Mouse (Mus musculus) neural tube, embryonic 14.5 days (tissue): ENCODE results near the gene Pxn. TPM values are rescaled to one million over a fixed set of nuclear protein-coding genes. Genes with fewer than 3 reads are reported as not detected.

Experiments used
- ATAC-seq: fragments of 200-750 bp; cut with Nextera tagmentation; 2 replicates; pipeline ENCODE4 v1.8.0; 2017; ENCODE audit warnings: low read depth, mild to moderate bottlenecking, moderate TSS enrichment, moderate library complexity
- H3K27ac ChIP-seq: fragments of 300-500 bp; sonication (generic); 2 replicates; pipeline ENCODE4 v1.5.1; 2014; ENCODE audit warnings: low read depth, mild to moderate bottlenecking, control low read depth, low read length, moderate library complexity, mixed read lengths
- H3K27me3 ChIP-seq: fragments of 300-500 bp; sonication (generic); 2 replicates; pipeline ENCODE4 v1.6.1; 2014; ENCODE audit warnings: low read length; ENCODE audit not compliant: control insufficient read depth, insufficient read depth
- H3K36me3 ChIP-seq: fragments of 300-500 bp; sonication (generic); 2 replicates; pipeline ENCODE4 v1.6.1; 2014; ENCODE audit warnings: low read length, mixed read lengths; ENCODE audit not compliant: control insufficient read depth, insufficient read depth
- H3K4me1 ChIP-seq: fragments of 300-500 bp; sonication (generic); 2 replicates; pipeline ENCODE4 v1.6.1; 2014; ENCODE audit warnings: low read length; ENCODE audit not compliant: control insufficient read depth, insufficient read depth
- H3K4me2 ChIP-seq: fragments of 300-500 bp; sonication (generic); 2 replicates; pipeline ENCODE4 v1.6.1; 2014; ENCODE audit warnings: mild to moderate bottlenecking, low read depth, low read length, control low read depth
- H3K4me3 ChIP-seq: fragments of 300-500 bp; sonication (generic); 2 replicates; pipeline ENCODE4 v1.5.1; 2014; ENCODE audit warnings: low read depth, low read length, control low read depth, mixed read lengths
- H3K9ac ChIP-seq: fragments of 300-500 bp; sonication (generic); replicated peaks from 2 replicates; pipeline ENCODE4 v1.6.1; 2014; ENCODE audit warnings: low read depth, mild to moderate bottlenecking, control low read depth, low read length, mixed read lengths
- H3K9me3 ChIP-seq: fragments of 300-500 bp; sonication (generic); 2 replicates; pipeline ENCODE4 v1.6.1; 2016; ENCODE audit warnings: low read length; ENCODE audit not compliant: control insufficient read depth
- WGBS: fragments of 180-500 bp; shearing (Covaris S2); extraction: QIAGEN DNeasy Blood & Tissue Kit; methylation state at CpG from one replicate; pipeline ENCODE4 v1.1.7; 2014; 5-methylcytosine and 5-hydroxymethylcytosine counted together
- polyA plus RNA-seq: library from polyadenylated mRNA; unstranded; fragments of >200 nt; fragmentation: Nextera tagmentation; extraction: Ambion mirVana; gene quantifications from 2 replicates; pipeline ENCODE4 v1.2.1, GENCODE M21; 2014

The Pxn gene
- polyA plus RNA-seq, 1 experiment from 2014 or later = 8.5 TPM

DNA sequence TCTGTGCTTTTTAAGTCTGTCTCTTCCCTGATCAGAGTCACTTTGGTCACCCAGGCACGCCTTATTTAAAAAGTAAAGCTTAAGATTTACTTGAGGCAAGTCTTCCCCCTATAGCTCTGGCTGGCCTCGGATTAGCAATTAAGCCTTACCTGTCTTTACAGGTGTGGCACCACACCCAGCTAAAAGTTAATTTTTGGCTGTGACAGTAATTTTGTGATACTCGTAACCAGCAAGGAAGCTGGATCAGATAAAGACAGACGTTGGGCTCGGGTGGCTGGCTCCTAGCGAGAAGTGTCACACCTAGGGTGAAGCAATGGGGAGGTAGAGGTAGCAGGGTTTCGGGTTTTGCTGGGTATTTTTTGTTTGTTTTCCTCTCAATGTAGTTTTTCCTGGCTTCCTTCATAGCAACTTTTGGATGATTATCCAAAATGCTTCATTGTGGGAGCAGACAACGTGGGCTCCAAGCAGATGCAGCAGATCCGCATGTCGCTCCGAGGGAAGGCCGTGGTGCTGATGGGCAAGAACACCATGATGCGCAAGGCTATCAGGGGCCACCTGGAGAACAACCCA is 53.9 kb downstream of the Pxn start:
- no peak for ATAC-seq
- WGBS = 37% methylated on average over 13 of the region's 13 CpGs
- Histone ChIP-seq H3K4me1 (peaks cover 12% of the 10 kb centered on the region), H3K27ac (no peak overlapping the region), H3K36me3 (peaks cover 29% of the 10 kb centered on the region), H3K27me3 (no peaks in the 10 kb centered on the region; the same call in 1 of the 2 replicates), H3K9ac (peak overlapping the region; percentile 96; the same call in 1 of the 2 replicates), H3K4me2 (peak overlapping the region; percentile 77), H3K9me3 (no peaks in the 10 kb centered on the region), H3K4me3 (peak overlapping the region; percentile 88)

GRCm38 (mm10) chr5:115563771-115564585 is 57.5 kb downstream of the Pxn start:
- H3K9ac ChIP-seq = peak overlapping the region; percentile 88; the same call in 1 of the 2 replicates

GRCm38 (mm10) chr5:115564737-115565393 is 58.4 kb downstream of the Pxn start, which contains the start of gene Gcn1l1:
Gcn1l1 (plus strand) TSS chr5:115565254.
- Histone ChIP-seq H3K9me3 (no peaks in the 10 kb centered on the region), H3K4me3 (peak within 1 kb of the TSS; percentile 89), H3K9ac (peak within 1 kb of the TSS; percentile 88), H3K27ac (peak within 1 kb of the TSS; percentile 57), H3K4me1 (peaks cover 23% of the 10 kb centered on the region), H3K36me3 (peaks cover 29% of the 10 kb centered on the region), H3K27me3 (no peaks in the 10 kb centered on the region; the same call in 1 of the 2 replicates), H3K4me2 (peak within 1 kb of the TSS; percentile 93)
- ATAC-seq = peak; percentile 89
- WGBS = 1% methylated on average over 54 of the region's 55 CpGs

More at GRCm38 (mm10) chr5:115563771-115564585, 57.5 kb downstream of the Pxn start:
- Histone ChIP-seq H3K9me3 (no peaks in the 10 kb centered on the region), H3K27ac (no peak overlapping the region), H3K4me1 (peaks cover 19% of the 10 kb centered on the region), H3K27me3 (no peaks in the 10 kb centered on the region; the same call in 1 of the 2 replicates), H3K4me3 (peak overlapping the region; percentile 89), H3K4me2 (peak overlapping the region; percentile 93; the same call in 1 of the 2 replicates), H3K36me3 (peaks cover 29% of the 10 kb centered on the region)
- WGBS = 49% methylated on average over 5 of the region's 5 CpGs
- ATAC-seq = no peak

GRCm38 (mm10) chr5:115565403-115565802 is 58.9 kb downstream of the Pxn start:
- Histone ChIP-seq H3K36me3 (peaks cover 29% of the 10 kb centered on the region), H3K4me1 (peaks cover 18% of the 10 kb centered on the region), H3K27me3 (no peaks in the 10 kb centered on the region; the same call in 1 of the 2 replicates), H3K4me3 (peak overlapping the region; percentile 89), H3K4me2 (peak overlapping the region; percentile 93), H3K27ac (peak overlapping the region; percentile 57), H3K9ac (peak overlapping the region; percentile 88), H3K9me3 (no peaks in the 10 kb centered on the region)
- ATAC-seq = peak; percentile 54
- WGBS = under 1% methylated on average over 33 of the region's 46 CpGs

DNA sequence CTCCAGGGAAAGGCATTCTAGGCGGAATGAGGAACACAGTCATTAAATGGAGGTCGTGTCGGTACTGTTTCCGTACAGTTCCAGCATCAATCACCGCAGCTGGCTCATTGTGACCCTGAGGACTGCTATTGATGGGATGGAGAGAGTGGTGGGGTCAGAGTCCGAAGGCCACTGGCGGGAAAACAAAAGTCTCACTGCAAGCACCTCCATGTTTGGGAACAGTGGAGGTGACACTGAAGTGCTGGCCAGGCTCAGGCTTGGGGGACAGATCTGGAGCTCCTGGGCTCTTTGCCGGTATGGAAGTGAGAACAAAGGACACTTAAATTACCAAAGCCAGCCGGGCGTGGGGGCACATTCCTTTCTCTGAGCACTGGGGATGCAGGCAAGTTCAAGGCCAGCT is 62.2 kb downstream of the Pxn start:
- no peak overlapping the region for H3K4me3 ChIP-seq
- H3K4me1 ChIP-seq = peaks cover 16% of the 10 kb centered on the region
- H3K36me3 ChIP-seq = peaks cover 21% of the 10 kb centered on the region
- no peaks in the 10 kb centered on the region; the same call in 1 of the 2 replicates for H3K27me3 ChIP-seq
- H3K9ac ChIP-seq = no peak overlapping the region
- H3K27ac ChIP-seq = no peak overlapping the region
- no peaks in the 10 kb centered on the region for H3K9me3 ChIP-seq
- WGBS = 33% methylated on average over 10 of the region's 10 CpGs
- no peak overlapping the region for H3K4me2 ChIP-seq
- no peak for ATAC-seq

DNA sequence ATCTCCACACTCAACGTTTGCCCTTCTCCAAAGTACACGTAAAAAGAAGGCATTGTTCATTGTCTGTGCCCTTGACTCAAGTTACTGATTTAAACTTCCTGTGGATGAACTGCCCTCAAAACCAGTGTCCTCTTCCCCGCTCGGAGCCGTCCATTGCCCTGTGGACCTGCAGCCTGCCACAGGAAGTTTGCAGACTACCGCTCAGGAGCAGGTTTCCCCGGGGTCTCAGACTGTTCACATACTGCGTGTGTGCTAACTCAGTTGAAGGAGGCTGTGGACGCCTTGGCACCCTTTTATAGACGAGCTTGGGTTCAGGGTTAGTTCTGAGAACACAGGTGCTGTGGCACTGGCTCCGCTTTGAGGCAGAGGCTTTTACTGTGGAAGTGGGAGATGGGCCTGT is 62.8 kb downstream of the Pxn start:
- no peaks in the 10 kb centered on the region; the same call in 1 of the 2 replicates for H3K27me3 ChIP-seq
- H3K36me3 ChIP-seq = peaks cover 20% of the 10 kb centered on the region
- H3K4me1 ChIP-seq = peaks cover 16% of the 10 kb centered on the region
- WGBS = 79% methylated on average over 11 of the region's 11 CpGs
- ATAC-seq = no peak
- no peak overlapping the region for H3K9ac ChIP-seq
- no peak overlapping the region for H3K27ac ChIP-seq
- no peaks in the 10 kb centered on the region for H3K9me3 ChIP-seq
- no peak overlapping the region for H3K4me3 ChIP-seq
- no peak overlapping the region for H3K4me2 ChIP-seq

DNA sequence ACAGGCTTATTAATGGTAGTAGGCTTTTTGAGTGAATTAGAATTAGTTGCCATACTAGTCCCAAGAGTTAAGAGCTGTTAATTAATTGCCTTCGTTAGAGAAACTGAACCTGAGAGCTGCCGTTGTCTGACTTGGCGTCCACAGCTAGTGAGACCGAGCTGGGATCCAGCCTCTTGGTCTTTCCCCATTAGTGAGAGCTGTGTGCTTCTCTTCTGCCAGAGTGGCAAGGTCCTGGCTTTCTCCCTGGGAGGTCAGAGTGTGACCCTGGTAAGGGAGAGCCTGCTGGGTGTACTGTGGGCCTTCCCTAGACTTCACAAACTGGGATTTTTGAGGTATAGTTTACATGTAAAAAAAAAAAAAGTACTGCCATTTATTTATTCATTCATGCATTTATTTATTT is 63.2 kb downstream of the Pxn start:
- H3K9ac ChIP-seq = no peak overlapping the region
- no peak overlapping the region for H3K27ac ChIP-seq
- ATAC-seq = no peak
- H3K9me3 ChIP-seq = no peaks in the 10 kb centered on the region
- H3K4me1 ChIP-seq = peaks cover 13% of the 10 kb centered on the region
- no peak overlapping the region for H3K4me3 ChIP-seq
- 76% methylated on average over 4 of the region's 4 CpGs for WGBS
- H3K4me2 ChIP-seq = no peak overlapping the region
- H3K27me3 ChIP-seq = no peaks in the 10 kb centered on the region; the same call in 1 of the 2 replicates
- peaks cover 22% of the 10 kb centered on the region for H3K36me3 ChIP-seq

GRCm38 (mm10) chr5:115571086-115571485 is 64.6 kb downstream of the Pxn start:
- no peak overlapping the region for H3K9ac ChIP-seq
- 95% methylated on average over 7 of the region's 7 CpGs for WGBS
- H3K9me3 ChIP-seq = no peaks in the 10 kb centered on the region
- peaks cover 6% of the 10 kb centered on the region for H3K4me1 ChIP-seq
- no peak overlapping the region for H3K4me3 ChIP-seq
- H3K27ac ChIP-seq = no peak overlapping the region
- no peaks in the 10 kb centered on the region for H3K27me3 ChIP-seq
- H3K36me3 ChIP-seq = peaks cover 31% of the 10 kb centered on the region
- ATAC-seq = no peak
- no peak overlapping the region for H3K4me2 ChIP-seq
